Mouse (Mus musculus) olfactory bulb, adult 2 months (tissue): ENCODE measurements around the gene 4430402I18Rik. TPM values are rescaled to one million over a fixed set of nuclear protein-coding genes. Genes with fewer than 3 reads are reported as not detected.

Experiments
- H3K27ac ChIP-seq: fragments of 200-500 bp; 2 replicates; pipeline ENCODE4 v1.5.1; 2012; ENCODE audit warnings: low read depth, low read length; ENCODE audit not compliant: insufficient read depth
- H3K4me1 ChIP-seq: fragments of 200-500 bp; 2 replicates; pipeline ENCODE4 v1.6.1; 2012; ENCODE audit warnings: low read length; ENCODE audit not compliant: control insufficient read depth, insufficient read depth
- H3K4me3 ChIP-seq: fragments of 200-500 bp; 2 replicates; pipeline ENCODE4 v1.5.1; 2012; ENCODE audit warnings: mild to moderate bottlenecking, low read depth, low read length, moderate library complexity; ENCODE audit not compliant: insufficient read depth
- CTCF ChIP-seq: fragments of 200-500 bp; IDR thresholded peaks from 2 replicates; pipeline ENCODE4 v1.5.1; 2012; ENCODE audit warnings: low read depth, mild to moderate bottlenecking, low read length, moderate library complexity; ENCODE audit not compliant: insufficient read depth
- POLR2A ChIP-seq: fragments of 200-500 bp; IDR thresholded peaks from 2 replicates; pipeline ENCODE4 v1.6.1; 2012; ENCODE audit warnings: mild to moderate bottlenecking, low read depth, low read length, moderate library complexity; ENCODE audit not compliant: insufficient read depth
- WGBS: fragments of 180-500 bp; shearing (Covaris S2); methylation state at CpG from one replicate; pipeline ENCODE4 v1.1.7; 2018; 5-methylcytosine and 5-hydroxymethylcytosine counted together
- polyA plus RNA-seq: library from polyadenylated mRNA; stranded (reverse); fragments of >200 nt; gene quantifications from 2 replicates; pipeline ENCODE4 v1.2.4, GENCODE M21; 2012; ENCODE audit warnings: low replicate concordance; ENCODE audit not compliant: missing spikeins, insufficient read depth, insufficient read length

Gene 4430402I18Rik
- polyA plus RNA-seq, 1 experiment, result not detected

GRCm38 (mm10) chr19:28974862-28975611 lies 7.4 kb upstream of the 4430402I18Rik start:
- peak overlapping the region; percentile 55 for H3K4me3 ChIP-seq
- TF ChIP-seq CTCF, result peak; percentile 82
- no peak for TF ChIP-seq POLR2A
- no peak overlapping the region for H3K27ac ChIP-seq
- 14% methylated on average over 35 of the region's 35 CpGs for WGBS
- peaks cover 7% of the 10 kb centered on the region for H3K4me1 ChIP-seq

GRCm38 (mm10) chr19:28970251-28970650 lies 2.7 kb upstream of the 4430402I18Rik start:
- H3K4me1 ChIP-seq, result peaks cover 9% of the 10 kb centered on the region
- H3K4me3 ChIP-seq, result no peak overlapping the region
- no peak overlapping the region for H3K27ac ChIP-seq
- TF ChIP-seq POLR2A, result no peak
- no peak for TF ChIP-seq CTCF
- 86% methylated on average over 11 of the region's 11 CpGs for WGBS

- WGBS, result 86% methylated on average over 5 of the region's 5 CpGs
Measured at GRCm38 (mm10) chr19:28969231-28969630, 1.6 kb upstream of the 4430402I18Rik start.

DNA sequence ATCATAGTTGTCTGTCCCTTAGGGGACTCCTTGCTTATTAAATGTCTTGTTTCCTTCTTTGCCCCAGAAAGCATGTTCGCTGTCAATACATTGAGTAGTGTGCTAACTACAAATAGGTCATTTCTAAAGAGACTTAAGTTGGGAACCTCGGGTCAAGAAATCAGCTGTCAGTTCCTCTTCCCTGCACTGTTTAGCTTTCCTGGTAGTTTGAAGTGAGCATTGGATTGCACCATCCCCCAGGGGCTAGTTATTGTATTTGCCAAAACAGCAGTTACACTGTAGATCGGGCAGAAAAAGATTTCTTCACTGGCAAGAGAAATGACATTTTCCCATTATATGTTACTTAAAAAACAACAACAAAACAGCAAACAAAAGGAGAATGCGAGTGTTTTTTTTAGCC lies 578 bp upstream of the 4430402I18Rik start:
- no peak overlapping the region for H3K4me3 ChIP-seq
- H3K4me1 ChIP-seq, result peaks cover 10% of the 10 kb centered on the region
- no peak overlapping the region for H3K27ac ChIP-seq
- TF ChIP-seq POLR2A, result no peak
- TF ChIP-seq CTCF, result no peak
- 71% methylated on average over 4 of the region's 4 CpGs for WGBS

More at GRCm38 (mm10) chr19:28969231-28969630, 1.6 kb upstream of the 4430402I18Rik start:
- TF ChIP-seq CTCF, result no peak
- TF ChIP-seq POLR2A, result no peak
- Histone ChIP-seq H3K4me3 (no peak overlapping the region), H3K4me1 (peaks cover 10% of the 10 kb centered on the region), H3K27ac (no peak overlapping the region)

- Histone ChIP-seq H3K4me3 (peak overlapping the region; percentile 85), H3K4me1 (peaks cover 10% of the 10 kb centered on the region), H3K27ac (peak overlapping the region; percentile 28; the same call in 1 of the 2 replicates)
- 5% methylated on average over 16 of the region's 16 CpGs for WGBS
- TF ChIP-seq CTCF (no peak), POLR2A (no peak; the same call in 1 of the 2 replicates)
Measured at GRCm38 (mm10) chr19:28964552-28964903, 3.1 kb downstream of the 4430402I18Rik start.

DNA sequence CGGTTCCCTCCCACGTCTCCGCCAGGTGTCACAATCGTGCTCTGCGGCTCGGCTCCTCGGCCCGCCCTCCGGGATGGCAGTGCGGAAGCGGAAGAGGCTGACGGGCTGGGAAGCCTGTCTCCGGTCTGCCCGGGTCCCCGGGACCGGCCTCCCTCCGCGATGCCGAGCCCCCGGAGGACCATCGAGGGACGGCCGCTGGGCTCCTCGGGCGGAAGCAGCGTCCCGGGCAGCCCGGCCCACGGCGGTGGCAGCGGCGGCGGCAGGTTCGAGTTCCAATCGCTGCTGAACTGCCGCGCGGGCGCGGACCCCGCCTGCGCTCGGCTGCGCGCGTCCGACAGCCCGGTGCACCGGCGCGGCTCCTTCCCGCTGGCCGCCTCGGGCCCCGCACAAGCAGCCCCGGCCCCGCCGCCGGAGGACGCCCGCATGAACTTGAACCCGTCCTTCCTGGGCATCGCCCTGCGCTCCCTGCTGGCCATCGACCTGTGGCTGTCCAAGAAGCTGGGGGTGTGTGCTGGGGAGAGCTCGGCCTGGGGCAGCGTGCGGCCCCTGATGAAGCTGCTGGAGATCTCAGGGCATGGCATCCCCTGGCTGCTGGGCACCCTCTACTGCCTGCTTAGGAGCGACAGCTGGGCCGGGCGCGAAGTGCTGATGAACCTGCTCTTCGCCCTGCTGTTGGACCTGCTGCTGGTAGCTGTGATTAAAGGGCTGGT lies 3.6 kb downstream of the 4430402I18Rik start, which contains the start of gene Plpp6:
TSS of gene Plpp6 (plus strand) at position 112 of the 710 bp plus-strand sequence.
- WGBS, result under 1% methylated on average over 73 of the region's 73 CpGs
- Histone ChIP-seq H3K4me1 (peaks cover 10% of the 10 kb centered on the region), H3K4me3 (peak within 1 kb of the TSS; percentile 85), H3K27ac (peak within 1 kb of the TSS; percentile 28)
- TF ChIP-seq CTCF, result no peak; the same call in 1 of the 2 replicates
- no peak; the same call in none of the 2 replicates for TF ChIP-seq POLR2A

DNA sequence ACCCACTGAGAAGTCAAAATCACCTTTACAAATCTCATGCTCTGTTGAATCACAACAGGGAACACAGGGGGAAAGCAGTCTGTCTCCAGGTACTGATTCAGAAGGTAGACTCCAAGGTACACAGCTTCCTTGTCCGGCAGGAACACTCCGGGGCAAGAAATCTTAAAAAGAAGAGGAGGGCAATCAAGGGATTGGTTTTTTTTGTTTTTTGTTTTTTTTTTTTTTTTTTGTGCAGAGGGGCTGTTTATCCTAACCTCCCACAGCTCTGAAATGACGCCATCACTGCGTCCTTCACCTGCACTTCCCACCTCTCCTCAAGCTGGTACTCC lies 4.1 kb downstream of the 4430402I18Rik start:
- Histone ChIP-seq H3K4me3 (peak overlapping the region; percentile 85), H3K4me1 (peaks cover 10% of the 10 kb centered on the region), H3K27ac (peak overlapping the region; percentile 28)
- under 1% methylated on average over 4 of the region's 4 CpGs for WGBS
- TF ChIP-seq POLR2A (no peak), CTCF (0 out of 2 replicates have a peak, but pooled peaks have one; percentile 46)

DNA sequence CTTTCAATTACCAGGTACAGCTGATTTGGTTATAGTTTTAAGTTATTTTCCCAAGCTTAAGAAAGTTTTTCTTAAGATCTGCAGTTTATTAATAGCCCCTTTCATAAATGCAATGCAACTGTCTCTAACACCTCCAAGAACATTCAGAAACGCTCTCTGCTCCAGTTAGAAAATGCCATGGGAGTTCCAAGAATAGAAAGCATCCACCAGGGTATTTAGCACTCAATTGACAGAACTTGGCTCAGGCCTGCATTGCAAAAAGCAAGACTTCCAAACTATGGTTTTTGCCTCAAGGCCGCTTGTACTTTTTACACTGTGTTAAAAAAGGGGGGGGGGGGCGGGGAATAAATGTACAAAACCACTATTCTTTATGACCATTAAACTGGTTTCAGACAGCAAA lies 4.5 kb downstream of the 4430402I18Rik start:
- H3K4me3 ChIP-seq, result no peak overlapping the region
- TF ChIP-seq CTCF (no peak), POLR2A (no peak)

GRCm38 (mm10) chr19:28951251-28951650 lies 16.3 kb downstream of the 4430402I18Rik start:
- TF ChIP-seq CTCF (no peak), POLR2A (no peak)

More for the DNA sequence above, 4.5 kb downstream of the 4430402I18Rik start:
- Histone ChIP-seq H3K4me1 (peaks cover 10% of the 10 kb centered on the region), H3K27ac (0 out of 2 replicates have a peak overlapping the region, but pooled peaks have one; percentile 28)
- 13% methylated on average over 3 of the region's 3 CpGs for WGBS

More at GRCm38 (mm10) chr19:28951251-28951650, 16.3 kb downstream of the 4430402I18Rik start:
- Histone ChIP-seq H3K4me1 (peaks cover 2% of the 10 kb centered on the region; the same call in 1 of the 2 replicates), H3K27ac (no peak overlapping the region), H3K4me3 (no peak overlapping the region)
- WGBS, result 60% methylated on average over 5 of the region's 5 CpGs
